Mouse (Mus musculus) liver, adult 2 months (tissue): ENCODE results near the gene Macf1. TPM values are rescaled to one million over a fixed set of nuclear protein-coding genes. Genes with fewer than 3 reads are reported as not detected.

Experiments
- DNase-seq: peaks from one replicate; pipeline ENCODE4 v3.0.0-alpha.2; 2011; ENCODE audit warnings: low read depth, low spot score; ENCODE audit errors: extremely low read depth
- H3K27ac ChIP-seq: fragments of 200-500 bp; replicated peaks from 2 replicates; pipeline ENCODE4 v1.5.1; 2012; ENCODE audit warnings: low read depth, mild to moderate bottlenecking, control low read depth, inconsistent platforms, low read length; ENCODE audit not compliant: insufficient read depth
- H3K27me3 ChIP-seq: fragments of 200-500 bp; 2 replicates; pipeline ENCODE4 v1.6.1; 2012; ENCODE audit warnings: mild to moderate bottlenecking, moderate library complexity, low read length, inconsistent platforms; ENCODE audit not compliant: control insufficient read depth, insufficient read depth
- H3K36me3 ChIP-seq: fragments of 200-500 bp; 2 replicates; pipeline ENCODE4 v1.6.1; 2012; ENCODE audit warnings: low read length, inconsistent platforms; ENCODE audit not compliant: control insufficient read depth, insufficient read depth
- H3K4me1 ChIP-seq: fragments of 200-500 bp; 2 replicates; pipeline ENCODE4 v1.6.1; 2011; ENCODE audit warnings: low read length; ENCODE audit not compliant: control insufficient read depth, insufficient read depth
- H3K4me3 ChIP-seq: fragments of 200-500 bp; 2 replicates; pipeline ENCODE4 v1.5.1; 2011; ENCODE audit warnings: low read depth, mild to moderate bottlenecking, control low read depth, low read length, moderate library complexity; ENCODE audit not compliant: insufficient read depth
- H3K79me2 ChIP-seq: fragments of 200-500 bp; 2 replicates; pipeline ENCODE4 v1.6.1; 2012; ENCODE audit warnings: inconsistent platforms, mild to moderate bottlenecking, low read length, moderate library complexity; ENCODE audit not compliant: control insufficient read depth, insufficient read depth
- H3K9ac ChIP-seq: fragments of 200-500 bp; 2 replicates; pipeline ENCODE4 v1.6.1; 2012; ENCODE audit warnings: low read depth, mild to moderate bottlenecking, control low read depth, inconsistent platforms, low read length
- CTCF ChIP-seq: fragments of 200-500 bp; IDR thresholded peaks from 2 replicates; pipeline ENCODE4 v1.5.1; 2011; ENCODE audit warnings: low read depth, low read length, control low read depth
- POLR2A ChIP-seq: fragments of 200-500 bp; IDR thresholded peaks from 2 replicates; pipeline ENCODE4 v1.6.1; 2011; ENCODE audit warnings: low read length, control low read depth; ENCODE audit not compliant: insufficient read depth; ENCODE audit errors: extremely low read depth
- WGBS: fragments of 180-500 bp; shearing (Covaris S2); methylation state at CpG from one replicate; pipeline ENCODE4 v1.1.7; 2018; 5-methylcytosine and 5-hydroxymethylcytosine counted together
- polyA plus RNA-seq: library from polyadenylated mRNA; depleted of rRNA; stranded (reverse); fragments of >200 nt; gene quantifications from 2 replicates; pipeline ENCODE4 v1.2.3, GENCODE M21; 2012
- total RNA-seq: library from RNA; depleted of rRNA; stranded (reverse); fragments of >200 nt; gene quantifications from 2 replicates; pipeline ENCODE4 v1.2.3, GENCODE M21; 2014

Gene Macf1
- total and polyA plus RNA-seq, 2 experiments = 16.6 to 70.7 TPM

GRCm38 (mm10) chr4:123427900-123428684 lies 256.1 kb downstream of the Macf1 start:
- peaks cover 32% of the 10 kb centered on the region for H3K4me1 ChIP-seq
- 29% methylated on average over 5 of the region's 5 CpGs for WGBS
- peak overlapping the region; percentile 34 for H3K27ac ChIP-seq
- H3K79me2 ChIP-seq = peaks cover 10% of the 10 kb centered on the region
- H3K4me3 ChIP-seq = no peak overlapping the region
- peaks cover 25% of the 10 kb centered on the region for H3K36me3 ChIP-seq
- no peaks in the 10 kb centered on the region for H3K27me3 ChIP-seq
- no peak overlapping the region for H3K9ac ChIP-seq
- peak; percentile 82 for DNase-seq
- TF ChIP-seq POLR2A = no peak
- no peak for TF ChIP-seq CTCF

DNA sequence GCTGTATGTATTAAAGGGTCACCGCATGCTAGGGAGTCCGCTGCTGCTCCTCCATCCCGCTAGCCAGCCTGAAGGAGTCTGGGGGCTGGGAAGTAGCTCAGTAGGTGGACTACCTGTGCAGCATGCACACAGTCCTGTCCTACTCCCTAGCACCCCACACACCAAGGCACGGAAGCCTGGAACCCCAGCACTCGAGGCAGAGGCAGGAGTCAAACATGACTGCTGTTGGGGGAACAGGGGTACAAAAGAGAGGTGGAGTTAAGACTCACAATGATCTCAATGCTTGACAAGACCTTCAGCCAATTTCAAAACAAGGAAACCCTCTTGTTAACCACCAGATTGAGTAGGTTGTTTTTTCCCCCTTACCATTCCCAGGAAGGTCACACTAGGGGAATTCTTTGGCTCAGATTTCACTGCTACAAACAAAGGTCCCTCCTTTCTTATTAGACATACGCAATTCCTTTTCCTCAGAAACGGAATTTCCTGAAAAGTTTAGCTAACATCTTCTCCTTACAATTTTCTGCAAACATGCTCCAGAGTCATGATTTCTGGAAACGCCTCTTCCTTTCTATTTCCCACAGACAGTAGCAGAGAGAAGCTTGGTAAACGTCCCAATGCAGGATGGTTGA lies 256.8 kb downstream of the Macf1 start:
- DNase-seq = peak; percentile 31
- Histone ChIP-seq H3K9ac (no peak overlapping the region), H3K27me3 (no peaks in the 10 kb centered on the region), H3K4me3 (no peak overlapping the region), H3K4me1 (peaks cover 32% of the 10 kb centered on the region), H3K79me2 (peaks cover 10% of the 10 kb centered on the region), H3K27ac (peak overlapping the region; percentile 68), H3K36me3 (peaks cover 18% of the 10 kb centered on the region)
- TF ChIP-seq CTCF = no peak
- no peak for TF ChIP-seq POLR2A
- WGBS = 80% methylated on average over 9 of the region's 9 CpGs

GRCm38 (mm10) chr4:123426429-123427080 lies 257.6 kb downstream of the Macf1 start:
- H3K36me3 ChIP-seq = peaks cover 13% of the 10 kb centered on the region
- no peak for DNase-seq
- H3K4me1 ChIP-seq = peaks cover 32% of the 10 kb centered on the region
- TF ChIP-seq CTCF = no peak
- no peak for TF ChIP-seq POLR2A
- H3K79me2 ChIP-seq = peaks cover 10% of the 10 kb centered on the region
- H3K4me3 ChIP-seq = no peak overlapping the region
- 80% methylated on average over 10 of the region's 10 CpGs for WGBS
- no peak overlapping the region for H3K9ac ChIP-seq
- peak overlapping the region; percentile 68 for H3K27ac ChIP-seq
- no peaks in the 10 kb centered on the region for H3K27me3 ChIP-seq

DNA sequence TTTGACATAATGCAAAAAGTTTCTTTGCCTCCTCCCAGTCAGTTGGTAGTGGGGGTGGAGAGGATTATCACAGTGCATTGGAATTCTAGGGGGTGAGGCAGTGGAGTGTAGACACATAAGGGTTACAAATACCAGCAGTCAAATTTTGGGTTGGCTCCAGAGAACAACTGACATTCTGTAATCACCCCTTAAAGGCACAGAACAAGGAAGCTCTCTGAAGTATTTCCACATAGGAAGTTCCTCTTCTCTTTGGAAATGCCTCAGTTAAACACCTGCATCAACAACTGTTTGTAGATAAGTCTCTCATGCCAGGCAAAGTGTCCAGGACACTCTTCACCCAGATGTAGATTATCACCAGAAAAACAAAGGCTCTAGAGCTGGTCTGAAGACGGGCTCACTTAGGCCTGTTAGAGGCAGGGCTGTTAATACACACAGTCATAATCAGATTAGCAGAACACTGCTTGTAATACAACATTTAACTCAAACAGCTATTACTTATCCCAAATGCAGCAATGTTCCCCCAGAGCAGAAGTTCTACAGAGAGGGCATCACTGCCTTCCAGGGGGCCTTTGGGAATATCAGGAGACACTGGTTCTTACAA lies 258.4 kb downstream of the Macf1 start:
- no peak overlapping the region for H3K4me3 ChIP-seq
- WGBS = 54% methylated on average over 1 of the region's 1 CpGs
- DNase-seq = peak; percentile 75
- peaks cover 8% of the 10 kb centered on the region for H3K36me3 ChIP-seq
- TF ChIP-seq POLR2A = no peak
- TF ChIP-seq CTCF = no peak
- H3K27ac ChIP-seq = peak overlapping the region; percentile 51; the same call in 1 of the 2 replicates
- H3K4me1 ChIP-seq = peaks cover 33% of the 10 kb centered on the region
- H3K79me2 ChIP-seq = peaks cover 10% of the 10 kb centered on the region
- no peak overlapping the region for H3K9ac ChIP-seq
- no peaks in the 10 kb centered on the region for H3K27me3 ChIP-seq

DNA sequence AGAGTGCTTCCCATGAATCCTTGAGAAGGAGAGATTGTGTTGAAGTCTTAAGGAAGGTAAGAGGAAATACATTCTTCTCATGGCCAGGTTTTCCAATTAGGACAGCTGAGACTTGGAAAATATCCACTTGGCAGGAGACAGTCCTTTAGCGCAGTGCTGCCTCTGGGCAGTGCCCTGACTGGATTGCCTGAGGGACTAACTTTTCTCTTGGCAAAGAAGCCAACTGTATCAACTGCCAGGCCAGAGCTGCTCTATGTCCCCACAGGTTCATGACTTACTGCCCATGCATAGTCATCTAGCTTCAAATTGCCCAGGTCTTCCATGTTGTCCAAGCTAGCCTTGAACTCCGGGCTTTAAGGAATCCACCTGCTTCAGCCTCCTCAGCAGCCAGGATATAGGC lies 260.1 kb downstream of the Macf1 start:
- Histone ChIP-seq H3K27ac (0 out of 2 replicates have a peak overlapping the region, but pooled peaks have one; percentile 28), H3K9ac (no peak overlapping the region), H3K36me3 (no peaks in the 10 kb centered on the region; the same call in 1 of the 2 replicates), H3K27me3 (no peaks in the 10 kb centered on the region), H3K4me3 (no peak overlapping the region), H3K4me1 (peaks cover 37% of the 10 kb centered on the region), H3K79me2 (peaks cover 10% of the 10 kb centered on the region)
- DNase-seq = peak; percentile 95
- no peak for TF ChIP-seq POLR2A
- WGBS = 39% methylated on average over 2 of the region's 2 CpGs
